Mouse (Mus musculus) heart, embryonic 11.5 days (tissue): Measurements from ENCODE around the gene Tasp1. TPM values are rescaled to one million over a fixed set of nuclear protein-coding genes. Genes with fewer than 3 reads are reported as not detected.

Source experiments
- ATAC-seq: fragments of 200-750 bp; cut with Nextera tagmentation; replicated peaks from 2 replicates; pipeline ENCODE4 v1.8.0; 2017; ENCODE audit warnings: moderate library complexity; ENCODE audit not compliant: insufficient number of reproducible peaks, low FRiP score, low TSS enrichment
- H3K27ac ChIP-seq: fragments of 300-500 bp; sonication (generic); 2 replicates; pipeline ENCODE4 v1.5.1; 2014; ENCODE audit warnings: mild to moderate bottlenecking, low read depth, low read length
- H3K27me3 ChIP-seq: fragments of 300-500 bp; sonication (generic); 2 replicates; pipeline ENCODE4 v1.6.1; 2014; ENCODE audit warnings: mild to moderate bottlenecking, low read length, mixed read lengths; ENCODE audit not compliant: control insufficient read depth, insufficient read depth
- H3K36me3 ChIP-seq: fragments of 300-500 bp; sonication (generic); 2 replicates; pipeline ENCODE4 v1.6.1; 2014; ENCODE audit warnings: mild to moderate bottlenecking, low read length, moderate library complexity, mixed read lengths; ENCODE audit not compliant: control insufficient read depth, insufficient read depth
- H3K4me1 ChIP-seq: fragments of 300-500 bp; sonication (generic); 2 replicates; pipeline ENCODE4 v1.6.1; 2014; ENCODE audit warnings: low read length; ENCODE audit not compliant: control insufficient read depth, insufficient read depth
- H3K4me2 ChIP-seq: fragments of 300-500 bp; sonication (generic); 2 replicates; pipeline ENCODE4 v1.6.1; 2014; ENCODE audit warnings: mild to moderate bottlenecking, moderate library complexity
- H3K4me3 ChIP-seq: fragments of 300-500 bp; sonication (generic); 2 replicates; pipeline ENCODE4 v1.5.1; 2014; ENCODE audit warnings: low read depth, low read length
- H3K9ac ChIP-seq: fragments of 300-500 bp; sonication (generic); 2 replicates; pipeline ENCODE4 v1.6.1; 2014; ENCODE audit warnings: mild to moderate bottlenecking, low read depth, low read length, moderate library complexity
- H3K9me3 ChIP-seq: fragments of 300-500 bp; sonication (generic); replicated peaks from 2 replicates; pipeline ENCODE4 v1.6.1; 2016; ENCODE audit warnings: low read length; ENCODE audit not compliant: control insufficient read depth
- WGBS: fragments of 180-500 bp; shearing (Covaris S2); extraction: QIAGEN DNeasy Blood & Tissue Kit; methylation state at CpG from one replicate; pipeline ENCODE4 v1.1.7; 2014; ENCODE audit not compliant: insufficient replicate concordance; 5-methylcytosine and 5-hydroxymethylcytosine counted together
- polyA plus RNA-seq: library from polyadenylated mRNA; unstranded; fragments of >200 nt; fragmentation: Nextera tagmentation; extraction: Ambion mirVana; gene quantifications from 2 replicates; pipeline ENCODE4 v1.2.1, GENCODE M21; 2014

The Tasp1 gene
- polyA plus RNA-seq, 1 experiment from 2014 or later, result 14.7 TPM

GRCm38 (mm10) chr2:139859424-139860132 lies 207.0 kb downstream of the Tasp1 start:
- no peak overlapping the region for H3K27ac ChIP-seq
- H3K4me2 ChIP-seq, result no peak overlapping the region
- H3K4me3 ChIP-seq, result no peak overlapping the region
- no peaks in the 10 kb centered on the region for H3K36me3 ChIP-seq
- no peaks in the 10 kb centered on the region for H3K4me1 ChIP-seq
- H3K27me3 ChIP-seq, result no peaks in the 10 kb centered on the region
- WGBS, result 48% methylated on average over 3 of the region's 3 CpGs
- no peak for ATAC-seq
- H3K9me3 ChIP-seq, result no peaks in the 10 kb centered on the region
- no peak overlapping the region for H3K9ac ChIP-seq

- WGBS, result 74% methylated on average over 1 of the region's 1 CpGs
- Histone ChIP-seq H3K4me1 (no peaks in the 10 kb centered on the region), H3K27ac (no peak overlapping the region), H3K9me3 (no peaks in the 10 kb centered on the region), H3K9ac (no peak overlapping the region), H3K4me3 (no peak overlapping the region), H3K4me2 (no peak overlapping the region), H3K36me3 (no peaks in the 10 kb centered on the region), H3K27me3 (no peaks in the 10 kb centered on the region)
- no peak for ATAC-seq
Measured at GRCm38 (mm10) chr2:139849621-139850020, 217.0 kb downstream of the Tasp1 start.

- no peak overlapping the region for H3K4me2 ChIP-seq
- no peaks in the 10 kb centered on the region for H3K4me1 ChIP-seq
- H3K27ac ChIP-seq, result no peak overlapping the region
- no peaks in the 10 kb centered on the region for H3K9me3 ChIP-seq
- no peaks in the 10 kb centered on the region for H3K27me3 ChIP-seq
- 60% methylated on average over 1 of the region's 1 CpGs for WGBS
- no peak overlapping the region for H3K4me3 ChIP-seq
- no peak overlapping the region for H3K9ac ChIP-seq
- ATAC-seq, result no peak
- H3K36me3 ChIP-seq, result no peaks in the 10 kb centered on the region
Measured at GRCm38 (mm10) chr2:139841359-139841758, 225.2 kb downstream of the Tasp1 start.

GRCm38 (mm10) chr2:139840941-139841340 lies 225.7 kb downstream of the Tasp1 start:
- Histone ChIP-seq H3K4me3 (no peak overlapping the region), H3K9ac (no peak overlapping the region), H3K4me1 (no peaks in the 10 kb centered on the region), H3K27ac (no peak overlapping the region), H3K27me3 (no peaks in the 10 kb centered on the region), H3K4me2 (no peak overlapping the region), H3K9me3 (no peaks in the 10 kb centered on the region), H3K36me3 (no peaks in the 10 kb centered on the region)
- no peak for ATAC-seq
- WGBS, result 65% methylated on average over 5 of the region's 5 CpGs

GRCm38 (mm10) chr2:139821589-139822378 lies 244.8 kb downstream of the Tasp1 start:
- 73% methylated on average over 8 of the region's 8 CpGs for WGBS
- ATAC-seq, result no peak
- no peaks in the 10 kb centered on the region for H3K27me3 ChIP-seq

GRCm38 (mm10) chr2:139817275-139817674 lies 249.3 kb downstream of the Tasp1 start:
- H3K4me2 ChIP-seq, result no peak overlapping the region
- H3K27ac ChIP-seq, result no peak overlapping the region
- H3K36me3 ChIP-seq, result no peaks in the 10 kb centered on the region
- H3K27me3 ChIP-seq, result no peaks in the 10 kb centered on the region
- no peaks in the 10 kb centered on the region for H3K9me3 ChIP-seq
- H3K9ac ChIP-seq, result no peak overlapping the region
- 79% methylated on average over 3 of the region's 3 CpGs for WGBS
- no peak for ATAC-seq
- H3K4me3 ChIP-seq, result no peak overlapping the region
- no peaks in the 10 kb centered on the region for H3K4me1 ChIP-seq

More at GRCm38 (mm10) chr2:139821589-139822378, 244.8 kb downstream of the Tasp1 start:
- Histone ChIP-seq H3K9ac (no peak overlapping the region), H3K27ac (no peak overlapping the region), H3K4me3 (no peak overlapping the region), H3K4me1 (no peaks in the 10 kb centered on the region), H3K36me3 (no peaks in the 10 kb centered on the region), H3K9me3 (no peaks in the 10 kb centered on the region), H3K4me2 (no peak overlapping the region)

GRCm38 (mm10) chr2:139807887-139808286 lies 258.7 kb downstream of the Tasp1 start:
- H3K27ac ChIP-seq, result no peak overlapping the region
- no peak overlapping the region for H3K9ac ChIP-seq
- ATAC-seq, result no peak
- H3K4me3 ChIP-seq, result no peak overlapping the region
- H3K4me1 ChIP-seq, result no peaks in the 10 kb centered on the region
- no peaks in the 10 kb centered on the region for H3K36me3 ChIP-seq
- WGBS, result 85% methylated on average over 6 of the region's 6 CpGs
- H3K9me3 ChIP-seq, result no peaks in the 10 kb centered on the region
- H3K4me2 ChIP-seq, result no peak overlapping the region
- H3K27me3 ChIP-seq, result no peaks in the 10 kb centered on the region

GRCm38 (mm10) chr2:139804041-139804440 lies 262.6 kb downstream of the Tasp1 start:
- WGBS, result 78% methylated on average over 7 of the region's 7 CpGs
- H3K27ac ChIP-seq, result no peak overlapping the region
- no peaks in the 10 kb centered on the region for H3K27me3 ChIP-seq
- H3K4me1 ChIP-seq, result no peaks in the 10 kb centered on the region
- no peak overlapping the region for H3K4me2 ChIP-seq
- no peak overlapping the region for H3K4me3 ChIP-seq
- no peaks in the 10 kb centered on the region for H3K36me3 ChIP-seq
- no peak for ATAC-seq
- no peak overlapping the region for H3K9ac ChIP-seq
- H3K9me3 ChIP-seq, result no peaks in the 10 kb centered on the region
